Mouse (Mus musculus): ENCODE results near the gene Tfcp2. TPM values are rescaled to one million over a fixed set of nuclear protein-coding genes. Genes with fewer than 3 reads are reported as not detected.

The Tfcp2 gene
- polyA plus RNA-seq, 1 experiment from 2014 or later = 13.5 TPM

GRCm38 (mm10) chr15:100461646-100462045 is 90.2 kb downstream of the Tfcp2 start:
- WGBS = 66% methylated on average over 9 of the region's 9 CpGs
- H3K27ac ChIP-seq (ENCODE audit: low read length) = no peak overlapping the region
- no peak for ATAC-seq

GRCm38 (mm10) chr15:100460942-100461341 is 90.9 kb downstream of the Tfcp2 start:
- ATAC-seq = peak; percentile 75
- Histone ChIP-seq H3K36me3 (ENCODE audit: control insufficient read depth, insufficient read depth, low read length) (no peaks in the 10 kb centered on the region), H3K9ac (ENCODE audit: low read depth, low read length) (0 out of 2 replicates have a peak overlapping the region, but pooled peaks have one; percentile 6), H3K27ac (ENCODE audit: low read length) (no peak overlapping the region), H3K9me3 (ENCODE audit: control insufficient read depth, low read length) (no peaks in the 10 kb centered on the region), H3K4me1 (ENCODE audit: control insufficient read depth, insufficient read depth, low read length) (peaks cover 5% of the 10 kb centered on the region; the same call in 1 of the 2 replicates), H3K4me3 (ENCODE audit: low read length) (0 out of 2 replicates have a peak overlapping the region, but pooled peaks have one; percentile 1), H3K4me2 (ENCODE audit: low read depth, low read length) (peak overlapping the region; percentile 38), H3K27me3 (replicated peaks; ENCODE audit: control insufficient read depth, insufficient read depth, low read length) (no peaks in the 10 kb centered on the region)
- WGBS = 10% methylated on average over 12 of the region's 12 CpGs

More at GRCm38 (mm10) chr15:100461646-100462045, 90.2 kb downstream of the Tfcp2 start:
- no peak overlapping the region for H3K4me2 ChIP-seq (ENCODE audit: low read depth, low read length)
- no peak overlapping the region for H3K9ac ChIP-seq (ENCODE audit: low read depth, low read length)
- H3K4me1 ChIP-seq (ENCODE audit: control insufficient read depth, insufficient read depth, low read length) = peaks cover 5% of the 10 kb centered on the region; the same call in 1 of the 2 replicates
- H3K36me3 ChIP-seq (ENCODE audit: control insufficient read depth, insufficient read depth, low read length) = no peaks in the 10 kb centered on the region
- H3K27me3 ChIP-seq (replicated peaks; ENCODE audit: control insufficient read depth, insufficient read depth, low read length) = no peaks in the 10 kb centered on the region
- H3K4me3 ChIP-seq (ENCODE audit: low read length) = no peak overlapping the region
- no peaks in the 10 kb centered on the region for H3K9me3 ChIP-seq (ENCODE audit: control insufficient read depth, low read length)

GRCm38 (mm10) chr15:100458055-100458454 is 93.8 kb downstream of the Tfcp2 start:
- H3K9ac ChIP-seq (ENCODE audit: low read depth, low read length) = no peak overlapping the region
- peaks cover 5% of the 10 kb centered on the region; the same call in 1 of the 2 replicates for H3K4me1 ChIP-seq (ENCODE audit: control insufficient read depth, insufficient read depth, low read length)
- WGBS = 44% methylated on average over 10 of the region's 10 CpGs
- no peak; the same call in 1 of the 2 replicates for ATAC-seq
- no peaks in the 10 kb centered on the region for H3K36me3 ChIP-seq (ENCODE audit: control insufficient read depth, insufficient read depth, low read length)
- H3K27me3 ChIP-seq (replicated peaks; ENCODE audit: control insufficient read depth, insufficient read depth, low read length) = no peaks in the 10 kb centered on the region
- no peak overlapping the region for H3K4me2 ChIP-seq (ENCODE audit: low read depth, low read length)
- H3K4me3 ChIP-seq (ENCODE audit: low read length) = no peak overlapping the region
- H3K9me3 ChIP-seq (ENCODE audit: control insufficient read depth, low read length) = no peaks in the 10 kb centered on the region
- H3K27ac ChIP-seq (ENCODE audit: low read length) = no peak overlapping the region

- H3K36me3 ChIP-seq (ENCODE audit: control insufficient read depth, insufficient read depth, low read length) = no peaks in the 10 kb centered on the region
- H3K9me3 ChIP-seq (ENCODE audit: control insufficient read depth, low read length) = no peaks in the 10 kb centered on the region
- H3K9ac ChIP-seq (ENCODE audit: low read depth, low read length) = no peak overlapping the region
- H3K4me1 ChIP-seq (ENCODE audit: control insufficient read depth, insufficient read depth, low read length) = peaks cover 5% of the 10 kb centered on the region; the same call in 1 of the 2 replicates
- no peak overlapping the region for H3K27ac ChIP-seq (ENCODE audit: low read length)
- peak overlapping the region; percentile 2; the same call in 1 of the 2 replicates for H3K4me2 ChIP-seq (ENCODE audit: low read depth, low read length)
- WGBS = 6% methylated on average over 17 of the region's 17 CpGs
- no peaks in the 10 kb centered on the region for H3K27me3 ChIP-seq (replicated peaks; ENCODE audit: control insufficient read depth, insufficient read depth, low read length)
- ATAC-seq = peak; percentile 62
- H3K4me3 ChIP-seq (ENCODE audit: low read length) = no peak overlapping the region
Measured at GRCm38 (mm10) chr15:100457340-100457739, 94.5 kb downstream of the Tfcp2 start.

GRCm38 (mm10) chr15:100456356-100456991 is 95.3 kb downstream of the Tfcp2 start:
- no peaks in the 10 kb centered on the region for H3K9me3 ChIP-seq (ENCODE audit: control insufficient read depth, low read length)
- no peak overlapping the region for H3K9ac ChIP-seq (ENCODE audit: low read depth, low read length)
- no peaks in the 10 kb centered on the region for H3K27me3 ChIP-seq (replicated peaks; ENCODE audit: control insufficient read depth, insufficient read depth, low read length)
- ATAC-seq = 0 out of 2 replicates have a peak, but pooled peaks have one; percentile 14
- H3K36me3 ChIP-seq (ENCODE audit: control insufficient read depth, insufficient read depth, low read length) = no peaks in the 10 kb centered on the region
- H3K4me1 ChIP-seq (ENCODE audit: control insufficient read depth, insufficient read depth, low read length) = peaks cover 5% of the 10 kb centered on the region; the same call in 1 of the 2 replicates
- no peak overlapping the region for H3K27ac ChIP-seq (ENCODE audit: low read length)
- 67% methylated on average over 7 of the region's 7 CpGs for WGBS
- H3K4me3 ChIP-seq (ENCODE audit: low read length) = no peak overlapping the region
- no peak overlapping the region for H3K4me2 ChIP-seq (ENCODE audit: low read depth, low read length)

- H3K9ac ChIP-seq (ENCODE audit: low read depth, low read length) = no peak overlapping the region
- H3K36me3 ChIP-seq (ENCODE audit: control insufficient read depth, insufficient read depth, low read length) = no peaks in the 10 kb centered on the region
- no peaks in the 10 kb centered on the region for H3K27me3 ChIP-seq (replicated peaks; ENCODE audit: control insufficient read depth, insufficient read depth, low read length)
- no peaks in the 10 kb centered on the region for H3K9me3 ChIP-seq (ENCODE audit: control insufficient read depth, low read length)
- WGBS = 76% methylated on average over 11 of the region's 11 CpGs
- peaks cover 6% of the 10 kb centered on the region; the same call in 1 of the 2 replicates for H3K4me1 ChIP-seq (ENCODE audit: control insufficient read depth, insufficient read depth, low read length)
- no peak for ATAC-seq
- no peak overlapping the region for H3K27ac ChIP-seq (ENCODE audit: low read length)
- no peak overlapping the region for H3K4me2 ChIP-seq (ENCODE audit: low read depth, low read length)
- no peak overlapping the region for H3K4me3 ChIP-seq (ENCODE audit: low read length)
Measured at GRCm38 (mm10) chr15:100452486-100452885, 99.3 kb downstream of the Tfcp2 start.

- 62% methylated on average over 16 of the region's 16 CpGs for WGBS
- ATAC-seq = no peak
- H3K36me3 ChIP-seq (ENCODE audit: control insufficient read depth, insufficient read depth, low read length) = no peaks in the 10 kb centered on the region
- no peak overlapping the region for H3K9ac ChIP-seq (ENCODE audit: low read depth, low read length)
- no peak overlapping the region for H3K4me3 ChIP-seq (ENCODE audit: low read length)
- no peak overlapping the region for H3K27ac ChIP-seq (ENCODE audit: low read length)
- peaks cover 6% of the 10 kb centered on the region; the same call in 1 of the 2 replicates for H3K4me1 ChIP-seq (ENCODE audit: control insufficient read depth, insufficient read depth, low read length)
- no peaks in the 10 kb centered on the region for H3K27me3 ChIP-seq (replicated peaks; ENCODE audit: control insufficient read depth, insufficient read depth, low read length)
- H3K4me2 ChIP-seq (ENCODE audit: low read depth, low read length) = no peak overlapping the region
- H3K9me3 ChIP-seq (ENCODE audit: control insufficient read depth, low read length) = no peaks in the 10 kb centered on the region
Measured at GRCm38 (mm10) chr15:100451245-100451644, 100.6 kb downstream of the Tfcp2 start.

GRCm38 (mm10) chr15:100449495-100449894 is 102.3 kb downstream of the Tfcp2 start:
- no peak for ATAC-seq
- H3K36me3 ChIP-seq (ENCODE audit: control insufficient read depth, insufficient read depth, low read length) = no peaks in the 10 kb centered on the region
- H3K9me3 ChIP-seq (ENCODE audit: control insufficient read depth, low read length) = no peaks in the 10 kb centered on the region
- no peak overlapping the region for H3K9ac ChIP-seq (ENCODE audit: low read depth, low read length)
- 74% methylated on average over 3 of the region's 3 CpGs for WGBS
- peaks cover 6% of the 10 kb centered on the region; the same call in 1 of the 2 replicates for H3K4me1 ChIP-seq (ENCODE audit: control insufficient read depth, insufficient read depth, low read length)
- H3K27me3 ChIP-seq (replicated peaks; ENCODE audit: control insufficient read depth, insufficient read depth, low read length) = no peaks in the 10 kb centered on the region
- H3K4me3 ChIP-seq (ENCODE audit: low read length) = no peak overlapping the region
- no peak overlapping the region for H3K4me2 ChIP-seq (ENCODE audit: low read depth, low read length)
- H3K27ac ChIP-seq (ENCODE audit: low read length) = no peak overlapping the region

- Histone ChIP-seq H3K4me1 (ENCODE audit: control insufficient read depth, insufficient read depth, low read length) (peaks cover 6% of the 10 kb centered on the region), H3K27ac (ENCODE audit: low read length) (no peak overlapping the region), H3K9me3 (ENCODE audit: control insufficient read depth, low read length) (no peaks in the 10 kb centered on the region), H3K4me3 (ENCODE audit: low read length) (no peak overlapping the region), H3K4me2 (ENCODE audit: low read depth, low read length) (no peak overlapping the region), H3K36me3 (ENCODE audit: control insufficient read depth, insufficient read depth, low read length) (no peaks in the 10 kb centered on the region), H3K27me3 (replicated peaks; ENCODE audit: control insufficient read depth, insufficient read depth, low read length) (no peaks in the 10 kb centered on the region), H3K9ac (ENCODE audit: low read depth, low read length) (no peak overlapping the region)
- 73% methylated on average over 4 of the region's 4 CpGs for WGBS
- ATAC-seq = no peak
Measured at GRCm38 (mm10) chr15:100448572-100448971, 103.2 kb downstream of the Tfcp2 start.

All from intestine, embryonic 16.5 days (tissue).